Mouse (Mus musculus): ENCODE measurements around the gene Ccdc146.

GRCm38 (mm10) chr5:21244575-21244974 lies 179.9 kb downstream of the Ccdc146 start:
- TF ChIP-seq CTCF (IDR thresholded peaks at IDR 0.05; ENCODE audit: low read depth) (no peak), EP300 (IDR thresholded peaks at IDR 0.05; ENCODE audit: low read depth) (no peak)

All from liver, postnatal 0 days (tissue).